Mouse (Mus musculus): Measurements from ENCODE around the gene Ifngr2. TPM values are rescaled to one million over a fixed set of nuclear protein-coding genes. Genes with fewer than 3 reads are reported as not detected.

Gene Ifngr2
- total RNA-seq, 2 experiments from 2014 or later = 61.5 to 71.9 TPM

DNA sequence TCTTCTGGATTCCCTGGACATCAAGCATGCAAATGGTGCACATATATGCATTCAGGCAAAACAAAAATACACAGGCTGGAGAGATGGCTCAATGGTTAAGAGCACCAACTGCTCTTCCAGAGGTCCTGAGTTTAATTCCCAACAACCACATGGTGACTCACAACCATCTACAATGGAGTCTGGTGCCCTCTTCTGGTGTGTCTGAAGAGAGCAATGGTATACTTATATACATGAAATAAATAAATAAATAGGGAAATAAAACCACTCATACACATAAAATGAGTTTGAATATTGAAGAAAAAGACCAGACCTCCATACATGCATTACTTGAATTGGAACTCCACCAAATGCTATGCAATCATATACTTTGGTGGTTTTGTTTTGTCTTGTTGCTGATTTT is 52.4 kb downstream of the Ifngr2 start:
- DNase-seq (ENCODE audit: extremely low spot score in 1 of 2, low spot score in 1 of 2) = no peak

- no peak for DNase-seq (ENCODE audit: extremely low spot score in 1 of 2, low spot score in 1 of 2)
Measured at GRCm38 (mm10) chr16:91601081-91601480, 54.2 kb downstream of the Ifngr2 start.

GRCm38 (mm10) chr16:91601693-91602092 is 54.8 kb downstream of the Ifngr2 start:
- no peak for DNase-seq (ENCODE audit: extremely low spot score in 1 of 2, low spot score in 1 of 2)

DNA sequence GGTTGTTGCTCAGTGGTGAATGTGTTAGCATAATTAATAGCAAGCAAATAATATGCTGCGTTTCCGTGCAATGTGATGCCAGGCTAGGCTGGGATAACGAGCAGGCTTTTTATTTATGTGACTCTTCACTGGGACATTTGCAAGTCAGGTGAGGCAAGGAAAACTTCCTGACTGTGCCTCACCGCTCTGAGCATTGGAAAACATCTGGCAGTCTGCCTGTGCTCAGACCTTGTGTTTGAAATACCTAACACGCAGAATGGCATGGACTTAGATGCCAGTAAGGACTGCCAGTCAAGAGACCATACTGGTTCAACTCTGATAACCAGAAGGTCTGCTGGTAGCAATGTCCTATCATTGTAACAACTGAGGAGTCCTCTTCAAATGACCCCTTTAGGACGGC is 58.3 kb downstream of the Ifngr2 start:
- DNase-seq (ENCODE audit: extremely low spot score in 1 of 2, low spot score in 1 of 2) = no peak

- no peak for DNase-seq (ENCODE audit: extremely low spot score in 1 of 2, low spot score in 1 of 2)
Measured at GRCm38 (mm10) chr16:91606958-91607357, 60.1 kb downstream of the Ifngr2 start.

GRCm38 (mm10) chr16:91609501-91610245 is 62.8 kb downstream of the Ifngr2 start:
- DNase-seq (ENCODE audit: extremely low spot score in 1 of 2, low spot score in 1 of 2) = no peak

DNA sequence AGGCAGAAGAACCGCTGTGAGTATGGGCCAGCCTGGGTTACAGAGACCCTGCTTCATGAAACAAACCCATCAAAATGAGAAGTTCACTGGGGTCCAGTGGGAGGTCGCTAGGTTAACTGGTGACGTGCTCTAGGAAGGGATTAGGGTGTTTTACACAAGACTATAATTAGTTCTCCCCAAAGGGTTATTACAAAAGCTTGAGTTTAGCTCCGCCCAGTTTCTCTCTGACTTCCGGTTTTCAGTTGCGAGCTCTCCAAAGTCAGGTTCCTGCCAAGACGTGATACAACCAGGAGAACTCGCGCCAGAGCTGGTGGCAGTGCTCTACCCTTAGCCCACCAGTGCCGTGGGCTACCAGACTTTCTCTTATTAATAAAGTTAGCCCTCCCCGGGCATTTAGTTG is 64.4 kb downstream of the Ifngr2 start:
- DNase-seq (ENCODE audit: extremely low spot score in 1 of 2, low spot score in 1 of 2) = no peak

DNA sequence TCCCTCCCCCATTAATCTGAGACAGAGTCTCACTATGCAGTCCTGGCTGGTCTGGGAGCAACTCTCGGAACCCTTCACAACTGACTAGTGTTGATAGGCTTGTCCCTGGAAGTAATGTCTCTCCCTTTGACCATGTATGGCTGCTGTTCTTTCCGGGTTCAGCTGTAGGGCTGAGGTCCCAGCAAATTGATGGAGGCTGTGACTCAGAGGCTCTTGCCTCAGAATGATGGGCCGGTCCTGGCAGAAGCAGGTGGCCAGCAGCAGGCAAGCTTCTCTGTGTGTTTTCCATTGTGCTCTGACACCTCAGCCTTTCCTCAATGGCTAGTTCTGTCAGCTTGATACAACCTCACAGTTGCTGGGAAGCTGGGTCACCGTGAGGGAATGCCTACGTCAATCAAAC is 65.7 kb downstream of the Ifngr2 start:
- DNase-seq (ENCODE audit: extremely low spot score in 1 of 2, low spot score in 1 of 2) = no peak

DNA sequence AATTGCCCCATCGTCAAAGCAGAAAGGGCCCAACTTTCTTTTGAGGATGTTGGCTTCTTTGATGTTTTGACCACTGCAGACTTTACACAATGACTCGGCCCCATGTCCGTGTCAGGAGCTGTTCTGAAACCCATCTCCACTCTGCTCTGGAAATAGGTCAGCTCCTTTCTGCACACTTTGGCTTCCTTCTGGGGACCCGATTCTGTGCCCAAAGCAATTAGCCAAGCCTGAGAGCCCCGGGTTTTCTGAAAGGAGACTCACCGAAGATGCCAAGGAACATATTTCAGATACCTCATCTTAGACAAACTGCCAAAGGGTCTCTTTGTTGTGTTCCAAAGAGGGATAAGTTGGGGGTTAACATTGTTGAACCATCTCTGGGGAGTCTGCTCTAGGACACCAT is 67.7 kb downstream of the Ifngr2 start:
- no peak for DNase-seq (ENCODE audit: extremely low spot score in 1 of 2, low spot score in 1 of 2)

Small RNAs within 50 kb of the gene (microRNA-seq; reads per million reads assigned to microRNA genes)
- 0 reads per million in 2 experiments for gene Mir6367

Other genes with a start within 250 kb of the Ifngr2 start
- 10 to 100 TPM; 23.8 TPM for gene Ifnar2, start 174.3 kb upstream of the Ifngr2 start, total RNA-seq (2021)
- not detected for gene Gm21970, start 155.4 kb upstream of the Ifngr2 start, total RNA-seq (2021)
- 10 to 100 TPM in 1 of 2 experiments, 1 to 10 TPM in 1; 9.7 to 11.2 TPM for gene Il10rb, start 140.9 kb upstream of the Ifngr2 start, total RNA-seq (2021)
- 10 to 100 TPM; 48.8 to 55.6 TPM for gene Ifnar1, start 61.8 kb upstream of the Ifngr2 start, total RNA-seq (2021)
- gene Tmem50b, start 50.7 kb downstream of the Ifngr2 start, total RNA-seq (2021) = 100 to 1,000 TPM; 105 to 120 TPM
- gene Dnajc28, start 72.0 kb downstream of the Ifngr2 start, total RNA-seq (2021) = 10 to 100 TPM in 1 of 2 experiments, 1 to 10 TPM in 1; 8.2 to 10.3 TPM
- gene Gart, start 99.9 kb downstream of the Ifngr2 start, total RNA-seq (2021) = 10 to 100 TPM; 46.6 to 47.7 TPM
- gene Son, start 100.4 kb downstream of the Ifngr2 start, total RNA-seq (2021) = 100 to 1,000 TPM; 212 to 264 TPM
- 10 to 100 TPM; 19.4 to 23.5 TPM for gene Donson, start 141.7 kb downstream of the Ifngr2 start, total RNA-seq (2021)
- gene Cryzl1, start 181.9 kb downstream of the Ifngr2 start, total RNA-seq (2021) = 100 to 1,000 TPM in 1 of 2 experiments, 10 to 100 TPM in 1; 87.4 to 109 TPM
- gene Itsn1, start 182.2 kb downstream of the Ifngr2 start, total RNA-seq (2021) = 100 to 1,000 TPM; 137 to 156 TPM

All from layer of hippocampus, postnatal 25 days (tissue).